Mouse (Mus musculus): ENCODE results near the gene Ap5z1. TPM values are rescaled to one million over a fixed set of nuclear protein-coding genes. Genes with fewer than 3 reads are reported as not detected.

The Ap5z1 gene
- 10 to 100 TPM in 1 of 2 experiments, 1 to 10 TPM in 1; 4.2 to 11.7 TPM for polyA plus RNA-seq (2012; fragmentation: generic; extraction: Trizol)

DNA sequence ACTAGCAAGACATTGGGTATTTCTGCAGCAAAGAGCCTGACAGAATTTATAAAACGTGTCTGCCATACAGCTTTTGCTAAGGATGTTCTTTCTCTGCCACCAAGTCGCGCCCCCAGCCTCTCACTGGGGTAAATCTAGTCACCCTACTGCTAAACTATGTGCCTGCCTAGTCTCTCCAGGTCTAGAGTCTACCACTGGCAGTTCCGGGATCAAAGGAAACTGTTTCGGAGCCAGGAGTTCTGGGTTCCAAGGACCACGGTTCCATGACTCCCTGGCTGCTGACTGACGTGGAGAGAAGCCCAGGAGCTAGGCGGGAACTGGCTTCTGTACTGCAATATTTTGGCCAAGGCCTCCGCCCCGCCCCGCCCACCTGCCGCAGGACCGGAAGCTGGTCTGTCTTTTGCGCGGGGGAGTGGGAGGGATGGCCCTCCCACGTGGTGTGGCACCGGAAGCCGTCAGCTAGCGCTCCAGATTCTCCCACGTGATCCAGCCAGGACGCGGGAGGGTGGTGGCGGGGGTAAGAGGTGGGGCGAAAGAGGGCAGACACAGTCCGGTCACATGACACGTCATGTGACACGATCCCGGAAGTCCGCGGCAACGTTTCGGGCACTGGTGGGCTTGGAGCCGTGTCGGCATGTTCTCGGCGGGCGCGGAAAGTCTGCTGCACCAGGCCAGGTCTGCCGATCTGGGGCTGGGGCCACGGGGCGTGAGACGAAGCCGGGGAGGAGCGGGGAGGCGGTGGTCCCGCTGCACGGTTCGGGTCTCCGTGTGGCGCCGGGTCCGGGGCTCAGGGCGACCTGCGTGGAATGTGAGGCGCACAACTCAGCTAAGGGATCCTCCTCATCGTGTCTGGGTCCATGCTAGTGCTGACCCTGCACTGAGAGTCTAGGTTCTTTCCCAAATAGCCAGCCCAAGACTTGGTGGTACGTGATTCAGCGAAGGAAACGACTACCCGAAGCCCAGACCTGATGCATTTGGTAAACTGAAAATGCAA lies at the start of gene Ap5z1:
Ap5z1 (plus strand) TSS at position 484 of the 994 bp plus-strand sequence.

Other genes with a start within 250 kb of the Ap5z1 start
- 1 to 10 TPM; 1.9 to 7.4 TPM for gene Foxk1, start 62.4 kb upstream of the Ap5z1 start, polyA plus RNA-seq (2012; fragmentation: generic; extraction: Trizol)
- under 1 TPM in 1 of 2 experiments, not detected in 1; 0.04 TPM for gene Papolb, start 66.1 kb downstream of the Ap5z1 start, polyA plus RNA-seq (2012; fragmentation: generic; extraction: Trizol)
- gene Radil, start 87.2 kb downstream of the Ap5z1 start, polyA plus RNA-seq (2012; fragmentation: generic; extraction: Trizol): 1 to 10 TPM; 2.3 to 5.5 TPM
- not detected for gene Mmd2, start 144.9 kb downstream of the Ap5z1 start, polyA plus RNA-seq (2012; fragmentation: generic; extraction: Trizol)
- 10 to 100 TPM; 20.1 to 24.7 TPM for gene Wipi2, start 163.8 kb downstream of the Ap5z1 start, polyA plus RNA-seq (2012; fragmentation: generic; extraction: Trizol)
- gene Slc29a4, start 228.6 kb downstream of the Ap5z1 start, polyA plus RNA-seq (2012; fragmentation: generic; extraction: Trizol): under 1 TPM; 0.04 to 0.11 TPM

All from C3H10T1/2 (cell line).